Comparison of ENCODE assay signal across 27 mouse cellular contexts in genomic region chr2:143269026-143269425, GRCm38 (mm10).
A peak's percentile ranks its signal among the peaks of the same experiment; 100 is the strongest.
DNase-seq lines count a peak whose midpoint lies in the region; ATAC-seq and TF ChIP-seq lines count a peak whose summit lies in the region.
"Had no signal": no experiment of that assay in that cellular context is flagged by ENCODE, and none has a peak within 500 bp of the region (broad histone marks: within the 10 kb centered on the region; RNA-seq: fewer than 3 reads in every experiment).

No protein-coding gene starts in this region.

- WGBS in midbrain, embryonic 12.5 days, result 32% methylated on average over 7 of the region's 7 CpGs
- WGBS in midbrain, embryonic 13.5 days, result 28% methylated on average over 7 of the region's 7 CpGs

- no peak overlapping the region for H3K27ac ChIP-seq in midbrain, embryonic 12.5 days (replicated peaks)
- H3K27ac ChIP-seq in midbrain, embryonic 13.5 days, result no peak overlapping the region
- H3K27ac ChIP-seq in CH12.LX (ENCODE audit: insufficient read depth, low read depth), result no peak overlapping the region
- H3K27ac ChIP-seq: forebrain, embryonic 10.5 days; gastrocnemius, adult 2 months; hindbrain, embryonic 10.5 days; hindbrain, embryonic 13.5 days; intestine, embryonic 15.5 days had no signal

- no peak for TF ChIP-seq EP300 in CH12.LX (IDR thresholded peaks at IDR 0.05; ENCODE audit: low read length)

- no peak for TF ChIP-seq RAD21 in CH12.LX (IDR thresholded peaks at IDR 0.05; ENCODE audit: low read depth, low read length)

- dilution Hi-C loops in CH12.LX (cut with MboI; ENCODE audit: extremely low pct_ligation_motif_present, extremely low pct_unique_long_range_greater_than_20kb, low sequenced_read_pairs), result no loop called here

- no peak for TF ChIP-seq CTCF in CH12.LX (conservative IDR thresholded peaks at IDR 0.05 in 1 of 2, IDR thresholded peaks at IDR 0.05 in 1 of 2; ENCODE audit: low read depth in 2 of 2, low read length in 2 of 2)

- no peaks in the 10 kb centered on the region for H3K27me3 ChIP-seq in midbrain, embryonic 12.5 days
- H3K27me3 ChIP-seq in midbrain, embryonic 13.5 days, result no peaks in the 10 kb centered on the region
- H3K27me3 ChIP-seq in CH12.LX (replicated peaks), result peaks cover 51% of the 10 kb centered on the region
- H3K27me3 ChIP-seq: hindbrain, embryonic 13.5 days; intestine, embryonic 15.5 days had no signal

- TF ChIP-seq POLR2A in CH12.LX (IDR thresholded peaks at IDR 0.05; ENCODE audit: low read depth, low read length), result no peak

- DNase-seq in embryo, embryonic 10.5 days (ENCODE audit: low spot score), result peak; percentile 19
- no peak for DNase-seq in embryo, embryonic 10 days (ENCODE audit: low spot score)
- no peak for DNase-seq in CH12.LX (ENCODE audit: extremely low read depth)
- no peak for DNase-seq in heart, postnatal 10 days
- no peak for DNase-seq in right cerebral cortex, postnatal 36 days (ENCODE audit: low spot score in 2 of 2)
- DNase-seq: adrenal gland, postnatal 14 days; B cell, adult 2 months; cerebellum, adult 11-12 months; cerebellum, adult 8-10 months; cerebellum, postnatal 36 days; embryo, embryonic 11 days; forebrain, postnatal 0 days; gastrocnemius, adult 2 months; gastrocnemius, postnatal 14 days; heart, adult 11 months; heart, postnatal 36 days; kidney, adult 11 months had no signal

- H3K36me3 ChIP-seq in midbrain, embryonic 12.5 days, result no peaks in the 10 kb centered on the region
- no peaks in the 10 kb centered on the region for H3K36me3 ChIP-seq in midbrain, embryonic 13.5 days
- no peaks in the 10 kb centered on the region for H3K36me3 ChIP-seq in CH12.LX (replicated peaks in 1 of 2; ENCODE audit: control insufficient read depth in 1 of 2, insufficient read depth in 1 of 2, low read length in 1 of 2)
- H3K36me3 ChIP-seq: forebrain, embryonic 10.5 days; hindbrain, embryonic 10.5 days; hindbrain, embryonic 13.5 days; intestine, embryonic 15.5 days had no signal

- in situ Hi-C loops in CH12.LX (cut with MboI; ENCODE audit: low pct_ligation_motif_present, low pct_unique_long_range_greater_than_20kb, low sequenced_read_pairs), result no loop called here

- no peak overlapping the region for H3K4me3 ChIP-seq in midbrain, embryonic 12.5 days
- H3K4me3 ChIP-seq in midbrain, embryonic 13.5 days (replicated peaks), result no peak overlapping the region
- H3K4me3 ChIP-seq in CH12.LX (replicated peaks in 1 of 3; ENCODE audit: low read depth in 2 of 3, low read length in 2 of 3, poor library complexity in 1 of 3), result no peak overlapping the region
- H3K4me3 ChIP-seq: forebrain, embryonic 10.5 days; gastrocnemius, adult 2 months; hindbrain, embryonic 10.5 days; hindbrain, embryonic 13.5 days; intestine, embryonic 15.5 days had no signal

- peak; percentile 63; the same call in 1 of the 2 replicates for ATAC-seq in midbrain, embryonic 12.5 days (ENCODE audit: low FRiP score, low read depth)
- no peak for ATAC-seq in midbrain, embryonic 13.5 days
- ATAC-seq: activated CD4-positive, CD25-positive, alpha-beta regulatory T cell, adult 4 months; forebrain, embryonic 14.5 days; forebrain, postnatal 0 days; hindbrain, embryonic 16.5 days; intestine, embryonic 15.5 days had no signal

- H3K4me2 ChIP-seq in midbrain, embryonic 12.5 days (replicated peaks), result no peak overlapping the region
- H3K4me2 ChIP-seq in midbrain, embryonic 13.5 days (replicated peaks), result no peak overlapping the region
- H3K4me2 ChIP-seq in CH12.LX (ENCODE audit: insufficient read depth, low read depth, poor library complexity, severe bottlenecking), result peak overlapping the region; percentile 29; the same call in 1 of the 2 replicates
- H3K4me2 ChIP-seq: heart, embryonic 11.5 days; hindbrain, embryonic 13.5 days; intestine, embryonic 15.5 days had no signal

- H3K79me2 ChIP-seq in CH12.LX (replicated peaks; ENCODE audit: control insufficient read depth, extremely low read depth, insufficient read depth, poor library complexity, severe bottlenecking), result no peaks in the 10 kb centered on the region

- H3K4me1 ChIP-seq in midbrain, embryonic 12.5 days, result peaks cover 4% of the 10 kb centered on the region; the same call in 1 of the 2 replicates
- peaks cover 4% of the 10 kb centered on the region; the same call in 1 of the 2 replicates for H3K4me1 ChIP-seq in midbrain, embryonic 13.5 days (replicated peaks)
- no peaks in the 10 kb centered on the region for H3K4me1 ChIP-seq in CH12.LX (ENCODE audit: control insufficient read depth in 1 of 2, insufficient read depth in 2 of 2)
- H3K4me1 ChIP-seq: hindbrain, embryonic 13.5 days; intestine, embryonic 15.5 days had no signal

- H3K9ac ChIP-seq in midbrain, embryonic 12.5 days (replicated peaks), result no peak overlapping the region
- no peak overlapping the region for H3K9ac ChIP-seq in midbrain, embryonic 13.5 days (replicated peaks)
- H3K9ac ChIP-seq in CH12.LX (ENCODE audit: insufficient read depth, low read depth), result no peak overlapping the region
- H3K9ac ChIP-seq: forebrain, postnatal 0 days; hindbrain, embryonic 13.5 days; intestine, embryonic 15.5 days had no signal

- H3K9me3 ChIP-seq in midbrain, embryonic 12.5 days, result no peaks in the 10 kb centered on the region
- no peaks in the 10 kb centered on the region for H3K9me3 ChIP-seq in midbrain, embryonic 13.5 days
- no peaks in the 10 kb centered on the region for H3K9me3 ChIP-seq in CH12.LX (replicated peaks; ENCODE audit: low read length)
- H3K9me3 ChIP-seq: forebrain, embryonic 10.5 days; hindbrain, embryonic 10.5 days; hindbrain, embryonic 13.5 days; intestine, embryonic 15.5 days had no signal

- intact Hi-C loops in heart, postnatal 10 days (cut with DNase I), result no loop called here

TF ChIP-seq in CH12.LX, 34 proteins besides CTCF, POLR2A, EP300 and RAD21:
- TF ChIP-seq MAZ (IDR thresholded peaks at IDR 0.05; ENCODE audit: low read depth, low read length) (no peak), KAT2A (IDR thresholded peaks at IDR 0.05; ENCODE audit: insufficient replicate concordance, low read length) (no peak), ZMIZ1 (IDR thresholded peaks at IDR 0.05; ENCODE audit: low read depth, low read length) (no peak), TCF12 (IDR thresholded peaks at IDR 0.05; ENCODE audit: low read depth, low read length) (no peak), SIN3A (IDR thresholded peaks at IDR 0.05; ENCODE audit: low read length) (no peak), NELFE (IDR thresholded peaks at IDR 0.05; ENCODE audit: low read depth, low read length) (no peak), POLR2AphosphoS2 (IDR thresholded peaks at IDR 0.05; ENCODE audit: low read depth, low read length) (no peak), MAX (IDR thresholded peaks at IDR 0.05; ENCODE audit: low read length) (no peak), TBP (conservative IDR thresholded peaks at IDR 0.05; ENCODE audit: low read depth, low read length) (no peak), ZC3H11A (IDR thresholded peaks at IDR 0.05; ENCODE audit: low read depth, low read length) (no peak), CHD1 (IDR thresholded peaks at IDR 0.05; ENCODE audit: low read depth, low read length) (no peak), GABPA (IDR thresholded peaks at IDR 0.05; ENCODE audit: insufficient replicate concordance, low read depth, low read length) (no peak), USF1 (IDR thresholded peaks at IDR 0.05; ENCODE audit: low read depth, low read length) (no peak), HCFC1 (IDR thresholded peaks at IDR 0.05; ENCODE audit: low read depth, low read length) (no peak), E2F4 (IDR thresholded peaks at IDR 0.05; ENCODE audit: insufficient replicate concordance, low read depth, low read length) (no peak), MAFK (IDR thresholded peaks at IDR 0.05; ENCODE audit: insufficient replicate concordance, low read length) (no peak)
